ENCODE assay signal across 25 mouse cellular contexts in the genomic region with DNA sequence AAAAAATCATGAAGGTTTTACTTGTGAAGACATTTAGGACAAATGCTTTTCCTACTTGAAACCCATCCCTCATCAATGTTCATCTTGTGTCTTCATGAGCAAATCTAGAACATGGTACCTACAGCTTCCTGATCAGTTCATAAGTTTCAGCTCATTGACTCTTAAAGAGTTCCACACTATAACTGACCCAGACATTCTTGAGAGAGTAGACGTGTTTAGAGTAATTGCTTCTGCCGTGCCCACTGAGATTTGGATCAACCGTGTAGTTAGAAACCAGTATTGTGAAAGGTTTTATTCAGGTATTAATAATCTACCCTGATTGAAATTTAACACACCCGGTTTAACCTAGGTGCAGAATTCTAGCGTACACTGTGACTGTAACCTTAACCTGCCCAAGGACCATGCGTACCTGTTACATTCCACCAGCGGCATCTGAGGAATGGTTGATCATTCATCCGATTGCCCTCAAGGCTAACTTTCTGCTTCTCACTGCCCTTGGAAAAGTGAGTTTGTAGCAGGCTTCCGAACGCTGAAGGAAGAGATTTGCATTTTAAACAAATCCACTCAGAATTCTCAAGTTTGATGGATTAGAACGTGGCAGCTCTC. TPM values are rescaled to one million over a fixed set of nuclear protein-coding genes. Genes with fewer than 3 reads are reported as not detected.
DNase-seq lines count a peak whose midpoint lies in the region; ATAC-seq lines count a peak whose summit lies in the region.
"Had no signal": no experiment of that assay in that cellular context is flagged by ENCODE, and none has a peak within 500 bp of the region (broad histone marks: within the 10 kb centered on the region; RNA-seq: fewer than 3 reads in every experiment).

No protein-coding gene starts in this region.

- no peak overlapping the region for H3K9ac ChIP-seq in heart, embryonic 15.5 days
- H3K9ac ChIP-seq: embryonic facial prominence, embryonic 13.5 days; hindbrain, embryonic 13.5 days; liver, embryonic 15.5 days; lung, embryonic 14.5 days; midbrain, embryonic 13.5 days; neural tube, embryonic 13.5 days had no signal

- DNase-seq in heart, postnatal 14 days: no peak
- DNase-seq in kidney, adult 9 months: peak; percentile 96
- DNase-seq in kidney, postnatal 10 days: peak; percentile 56
- DNase-seq in adrenal gland, adult 2 months: no peak
- no peak for DNase-seq in lung, postnatal 36 days
- DNase-seq: adrenal gland, postnatal 14 days; cerebellum, adult 11 months; cerebellum, adult 9-11 months; gastrocnemius, adult 2 months; heart, postnatal 36 days; layer of hippocampus, adult 9-11 months; lung, embryonic 14.5 days; lung, postnatal 14 days; thymus, adult 2 months; thymus, postnatal 36 days had no signal

- H3K9me3 ChIP-seq in heart, embryonic 15.5 days (replicated peaks): no peaks in the 10 kb centered on the region; the same call in 1 of the 2 replicates
- H3K9me3 ChIP-seq: embryonic facial prominence, embryonic 13.5 days; G1E; liver, embryonic 15.5 days had no signal

- no peaks in the 10 kb centered on the region for H3K36me3 ChIP-seq in heart, embryonic 15.5 days
- H3K36me3 ChIP-seq: liver, embryonic 15.5 days had no signal

- H3K4me2 ChIP-seq in heart, embryonic 15.5 days: no peak overlapping the region
- H3K4me2 ChIP-seq: hindbrain, embryonic 13.5 days; lung, embryonic 14.5 days; midbrain, embryonic 13.5 days; neural tube, embryonic 13.5 days had no signal

- no peaks in the 10 kb centered on the region for H3K27me3 ChIP-seq in heart, embryonic 15.5 days
- H3K27me3 ChIP-seq: embryonic facial prominence, embryonic 13.5 days; hindbrain, embryonic 13.5 days; liver, embryonic 15.5 days; midbrain, embryonic 13.5 days; neural tube, embryonic 13.5 days had no signal

- no peak overlapping the region for H3K4me3 ChIP-seq in heart, embryonic 15.5 days
- H3K4me3 ChIP-seq: embryonic facial prominence, embryonic 13.5 days; hindbrain, embryonic 13.5 days; liver, embryonic 15.5 days; midbrain, embryonic 13.5 days; neural tube, embryonic 13.5 days had no signal

- WGBS in heart, embryonic 15.5 days: 82% methylated on average over 11 of the region's 11 CpGs

- no peak for ATAC-seq in heart, embryonic 15.5 days (replicated peaks; ENCODE audit: insufficient number of reproducible peaks, insufficient read depth, low FRiP score, low read depth)
- ATAC-seq in megakaryocyte-erythroid progenitor cell, adult 5-6 weeks (replicated peaks; ENCODE audit: low FRiP score, low TSS enrichment, poor library complexity, severe bottlenecking): no peak
- ATAC-seq: forebrain, embryonic 16.5 days; intestine, postnatal 0 days; midbrain, embryonic 13.5 days had no signal

- peaks cover 6% of the 10 kb centered on the region; the same call in 1 of the 2 replicates for H3K4me1 ChIP-seq in heart, embryonic 15.5 days (replicated peaks)
- H3K4me1 ChIP-seq: embryonic facial prominence, embryonic 13.5 days; hindbrain, embryonic 13.5 days; neural tube, embryonic 13.5 days had no signal

- intact Hi-C loops in heart, postnatal 14 days (cut with DNase I): no loop called here

- peak overlapping the region; percentile 70; the same call in 1 of the 2 replicates for H3K27ac ChIP-seq in heart, embryonic 15.5 days
- H3K27ac ChIP-seq: hindbrain, embryonic 13.5 days; liver, embryonic 15.5 days; midbrain, embryonic 13.5 days; neural tube, embryonic 13.5 days had no signal

RNA-seq across cellular contexts. Expression of gene Kidins220, which starts 12.3 kb away (rescaled TPM):
- 31.0 and 33.2 TPM in 2 replicates for polyA plus RNA-seq in heart, embryonic 15.5 days (2015; fragmentation: Nextera tagmentation; extraction: Ambion mirVana)
- 100 to 1,000 TPM in 1 of 2 experiments, 10 to 100 TPM in 1; 91.8 to 102 TPM for total RNA-seq in heart, postnatal 14 days (2021)
- 100 to 1,000 TPM in 1 of 2 experiments, 10 to 100 TPM in 1; 90.9 to 111 TPM for total RNA-seq in adrenal gland, adult 2 months (2021)
- polyA plus RNA-seq in adrenal gland, adult 2 months (2012; rRNA removed): 89.9 and 112 TPM in 2 replicates
- total RNA-seq in megakaryocyte-erythroid progenitor cell, adult 5-6 weeks (2014; fragmentation: Nextera tagmentation): 45.2 and 63.7 TPM in 2 replicates
- total RNA-seq in megakaryocyte-erythroid progenitor cell, adult 5-6 weeks (2017): 42.5 and 95.1 TPM in 2 replicates

Comparison
In these comparisons a context has a peak if more than half of its experiments do, and no peak if none do; other contexts are left out.
1. DNase-seq: peak in kidney, adult 9 months (single experiment) and kidney, postnatal 10 days (single experiment); none in heart, postnatal 14 days (0 of 2), adrenal gland, adult 2 months (single experiment) and lung, postnatal 36 days (single experiment).